Mouse (Mus musculus) midbrain, embryonic 11.5 days (tissue): Measurements from ENCODE around the gene Slamf9. TPM values are rescaled to one million over a fixed set of nuclear protein-coding genes. Genes with fewer than 3 reads are reported as not detected.

Experiments used
- ATAC-seq: fragments of 200-750 bp; cut with Nextera tagmentation; 2 replicates; pipeline ENCODE4 v1.8.0; 2017; ENCODE audit warnings: moderate TSS enrichment, moderate library complexity; ENCODE audit not compliant: low FRiP score
- DNase-seq: peaks from one replicate; pipeline ENCODE4 v3.0.0; 2015; ENCODE audit warnings: low spot score; ENCODE audit errors: missing footprints
- H3K27ac ChIP-seq: fragments of 300-500 bp; sonication (generic); 2 replicates; pipeline ENCODE4 v1.5.1; 2014; ENCODE audit warnings: low read depth, low read length
- H3K27me3 ChIP-seq: fragments of 300-500 bp; sonication (generic); 2 replicates; pipeline ENCODE4 v1.6.1; 2014; ENCODE audit warnings: mild to moderate bottlenecking, low read length, moderate library complexity, mixed read lengths; ENCODE audit not compliant: control insufficient read depth, insufficient read depth
- H3K36me3 ChIP-seq: fragments of 300-500 bp; sonication (generic); 2 replicates; pipeline ENCODE4 v1.6.1; 2014; ENCODE audit warnings: mild to moderate bottlenecking, low read length, moderate library complexity, mixed read lengths; ENCODE audit not compliant: control insufficient read depth, insufficient read depth
- H3K4me1 ChIP-seq: fragments of 300-500 bp; sonication (generic); 2 replicates; pipeline ENCODE4 v1.6.1; 2014; ENCODE audit warnings: low read length; ENCODE audit not compliant: control insufficient read depth, insufficient read depth
- H3K4me2 ChIP-seq: fragments of 300-500 bp; sonication (generic); 2 replicates; pipeline ENCODE4 v1.6.1; 2014; ENCODE audit warnings: mild to moderate bottlenecking, moderate library complexity
- H3K4me3 ChIP-seq: fragments of 300-500 bp; sonication (generic); 2 replicates; pipeline ENCODE4 v1.5.1; 2014; ENCODE audit warnings: low read depth, low read length
- H3K9ac ChIP-seq: fragments of 300-500 bp; sonication (generic); 2 replicates; pipeline ENCODE4 v1.6.1; 2014; ENCODE audit warnings: low read length
- H3K9me3 ChIP-seq: fragments of 300-500 bp; sonication (generic); 2 replicates; pipeline ENCODE4 v1.6.1; 2016; ENCODE audit warnings: low read length; ENCODE audit not compliant: control insufficient read depth
- WGBS: fragments of 180-500 bp; shearing (Covaris S2); extraction: QIAGEN DNeasy Blood & Tissue Kit; methylation state at CpG from one replicate; pipeline ENCODE4 v1.1.7; 2014; 5-methylcytosine and 5-hydroxymethylcytosine counted together
- polyA plus RNA-seq: library from polyadenylated mRNA; unstranded; fragments of >200 nt; fragmentation: Nextera tagmentation; extraction: Ambion mirVana; gene quantifications from 2 replicates; pipeline ENCODE4 v1.2.1, GENCODE M21; 2014

Gene Slamf9
- polyA plus RNA-seq, 1 experiment from 2014 or later, result 0.23 TPM

GRCm38 (mm10) chr1:172433851-172434165, 41.4 kb upstream of the Slamf9 start:
- Histone ChIP-seq H3K4me3 (no peak overlapping the region), H3K9ac (no peak overlapping the region), H3K27ac (no peak overlapping the region), H3K27me3 (no peaks in the 10 kb centered on the region; the same call in 1 of the 2 replicates), H3K4me2 (no peak overlapping the region), H3K4me1 (no peaks in the 10 kb centered on the region), H3K36me3 (no peaks in the 10 kb centered on the region), H3K9me3 (no peaks in the 10 kb centered on the region)
- DNase-seq (peak; percentile 21), ATAC-seq (no peak)
- WGBS, result 84% methylated on average over 4 of the region's 4 CpGs

DNA sequence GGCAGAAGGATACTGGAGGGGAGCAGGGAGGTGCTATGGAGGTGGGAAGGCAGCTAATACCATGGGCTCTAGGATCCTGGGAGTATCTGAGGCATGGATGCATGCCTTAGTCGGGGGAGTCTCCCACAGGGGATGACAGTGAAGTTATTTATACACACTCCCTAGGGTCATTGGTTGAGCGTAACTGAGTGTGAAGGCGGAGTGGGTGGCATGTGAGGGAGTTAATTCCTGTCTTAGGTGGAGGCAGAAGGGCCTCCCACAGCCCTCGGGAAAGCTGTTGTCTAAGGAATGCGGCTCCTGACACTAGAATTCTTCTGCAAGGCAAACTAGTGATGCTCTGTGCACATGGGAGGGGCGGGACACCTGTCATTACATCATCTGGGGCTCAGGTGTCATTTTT, 38.4 kb upstream of the Slamf9 start:
- Histone ChIP-seq H3K9ac (no peak overlapping the region), H3K36me3 (no peaks in the 10 kb centered on the region), H3K4me3 (no peak overlapping the region), H3K4me2 (no peak overlapping the region), H3K9me3 (no peaks in the 10 kb centered on the region), H3K4me1 (no peaks in the 10 kb centered on the region), H3K27me3 (no peaks in the 10 kb centered on the region), H3K27ac (no peak overlapping the region)
- 58% methylated on average over 6 of the region's 6 CpGs for WGBS
- ATAC-seq (no peak), DNase-seq (peak; percentile 33)

DNA sequence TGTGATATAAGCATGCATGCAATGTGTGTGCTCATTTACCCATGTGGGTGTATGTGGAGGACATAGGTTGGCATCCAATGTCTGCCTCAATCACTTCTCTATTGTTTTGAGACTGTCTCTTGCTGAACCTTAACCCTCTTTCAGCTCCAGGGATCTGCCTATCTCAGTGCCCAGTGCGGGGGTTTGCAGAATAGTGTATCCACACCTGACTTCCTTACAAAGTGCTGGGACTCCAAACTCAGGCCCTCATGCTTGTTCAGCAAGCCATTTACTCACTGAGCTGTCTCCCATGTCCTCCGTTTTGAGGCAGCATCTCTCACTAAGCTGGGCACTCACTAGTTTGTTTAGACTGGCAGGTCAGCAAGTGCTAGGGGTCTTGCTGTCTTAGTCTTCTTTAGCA, 36.5 kb upstream of the Slamf9 start:
- DNase-seq (peak; percentile 14), ATAC-seq (no peak)
- 75% methylated on average over 2 of the region's 2 CpGs for WGBS

DNA sequence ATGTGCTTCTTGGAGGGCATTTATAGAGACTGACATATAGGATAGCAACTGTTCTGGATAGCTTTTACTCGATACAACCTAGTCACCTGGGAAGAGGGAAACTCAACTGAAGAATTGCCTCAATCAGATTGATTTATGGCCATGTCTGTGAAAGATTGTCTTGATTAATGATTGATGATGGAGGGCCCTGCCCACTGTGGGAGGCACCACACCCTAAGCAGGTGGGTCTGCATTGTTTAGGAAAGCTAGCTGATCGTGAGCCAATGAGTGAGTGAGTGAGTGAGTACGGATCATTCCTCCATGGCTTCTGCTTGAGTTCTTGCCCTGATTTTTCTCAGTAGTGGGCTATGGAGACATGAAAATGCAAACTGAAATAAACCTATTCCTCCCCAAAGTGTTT, 34.6 kb upstream of the Slamf9 start:
- no peak overlapping the region for H3K4me3 ChIP-seq
- H3K36me3 ChIP-seq, result no peaks in the 10 kb centered on the region
- no peak for DNase-seq
- no peaks in the 10 kb centered on the region for H3K4me1 ChIP-seq
- 86% methylated on average over 3 of the region's 3 CpGs for WGBS
- no peak overlapping the region for H3K9ac ChIP-seq
- H3K27me3 ChIP-seq, result no peaks in the 10 kb centered on the region
- H3K9me3 ChIP-seq, result no peaks in the 10 kb centered on the region
- no peak overlapping the region for H3K27ac ChIP-seq
- H3K4me2 ChIP-seq, result no peak overlapping the region
- no peak for ATAC-seq

More for the DNA sequence above, 36.5 kb upstream of the Slamf9 start:
- H3K27ac ChIP-seq, result no peak overlapping the region
- H3K9me3 ChIP-seq, result no peaks in the 10 kb centered on the region
- H3K36me3 ChIP-seq, result no peaks in the 10 kb centered on the region
- no peak overlapping the region for H3K9ac ChIP-seq
- no peaks in the 10 kb centered on the region for H3K27me3 ChIP-seq
- H3K4me3 ChIP-seq, result no peak overlapping the region
- no peaks in the 10 kb centered on the region for H3K4me1 ChIP-seq
- H3K4me2 ChIP-seq, result no peak overlapping the region

DNA sequence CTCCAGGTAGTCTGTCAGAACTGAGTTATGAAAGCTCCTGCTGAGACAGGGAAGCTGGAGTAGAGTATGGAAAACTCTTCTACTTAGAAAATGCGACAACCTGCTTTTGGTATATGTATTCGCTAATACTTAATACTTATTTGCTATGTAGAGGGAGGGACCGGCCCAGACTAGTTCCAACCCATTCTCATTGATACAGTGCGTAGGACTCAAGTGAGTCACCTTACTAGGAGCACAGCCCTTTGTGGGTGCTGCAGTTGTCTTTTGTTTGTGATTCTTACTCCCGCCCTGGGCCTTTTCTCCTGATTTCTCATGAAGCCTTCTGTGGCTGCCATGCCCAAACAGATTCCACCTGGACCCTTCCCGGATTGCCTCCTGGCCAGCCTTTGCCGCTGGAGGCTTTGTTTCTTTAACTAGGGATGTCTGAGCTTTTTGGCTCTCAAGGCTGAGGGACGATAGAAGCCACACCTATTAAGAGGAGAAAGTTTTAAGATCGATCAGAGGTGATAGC, 33.2 kb upstream of the Slamf9 start:
- Histone ChIP-seq H3K4me2 (no peak overlapping the region), H3K36me3 (no peaks in the 10 kb centered on the region), H3K4me1 (no peaks in the 10 kb centered on the region), H3K4me3 (no peak overlapping the region), H3K27me3 (no peaks in the 10 kb centered on the region), H3K27ac (no peak overlapping the region), H3K9me3 (no peaks in the 10 kb centered on the region), H3K9ac (no peak overlapping the region)
- ATAC-seq (no peak), DNase-seq (no peak)
- 89% methylated on average over 9 of the region's 9 CpGs for WGBS

- Histone ChIP-seq H3K4me1 (no peaks in the 10 kb centered on the region), H3K27me3 (no peaks in the 10 kb centered on the region), H3K4me2 (no peak overlapping the region), H3K9me3 (no peaks in the 10 kb centered on the region), H3K36me3 (no peaks in the 10 kb centered on the region), H3K27ac (no peak overlapping the region), H3K4me3 (no peak overlapping the region), H3K9ac (no peak overlapping the region)
- DNase-seq, result no peak
- no peak for ATAC-seq
- WGBS, result 14% methylated on average over 2 of the region's 2 CpGs
Observed at GRCm38 (mm10) chr1:172450226-172450625, 24.9 kb upstream of the Slamf9 start.

DNA sequence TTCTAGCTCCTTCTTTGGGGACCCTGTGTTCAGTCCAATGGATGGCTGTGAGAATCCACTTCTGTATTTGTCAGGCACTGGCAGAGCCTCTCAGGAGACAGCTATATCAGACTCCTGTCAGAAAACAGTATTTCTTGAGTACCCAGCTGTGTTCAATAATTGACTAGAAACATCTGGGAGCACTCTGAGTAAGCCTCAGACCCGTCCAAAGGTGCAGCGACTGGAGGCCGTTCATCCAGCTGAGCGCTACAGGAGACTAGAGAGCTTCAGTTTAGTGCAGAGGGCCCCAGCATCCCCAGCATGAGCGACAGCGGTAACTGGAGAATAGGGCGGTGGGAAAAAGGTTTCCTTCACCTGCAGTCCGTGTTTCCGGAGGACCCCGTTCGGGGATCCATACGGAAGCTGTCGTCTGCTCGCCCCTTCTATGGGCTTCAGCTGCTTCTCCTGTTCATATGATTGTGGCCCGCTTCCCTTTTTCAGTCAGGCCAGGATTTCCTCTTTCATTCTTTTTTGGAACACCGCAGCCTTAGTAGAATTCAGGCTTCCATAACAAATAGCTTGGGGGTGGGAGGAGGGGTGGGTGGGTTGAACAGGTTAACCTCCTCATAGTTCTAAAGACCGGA, 24.2 kb upstream of the Slamf9 start:
- Histone ChIP-seq H3K9me3 (no peaks in the 10 kb centered on the region), H3K27me3 (no peaks in the 10 kb centered on the region), H3K9ac (no peak overlapping the region), H3K4me2 (no peak overlapping the region), H3K4me3 (no peak overlapping the region), H3K27ac (no peak overlapping the region), H3K4me1 (no peaks in the 10 kb centered on the region), H3K36me3 (no peaks in the 10 kb centered on the region)
- WGBS, result 40% methylated on average over 17 of the region's 17 CpGs
- ATAC-seq, result no peak
- no peak for DNase-seq

- 78% methylated on average over 2 of the region's 2 CpGs for WGBS
- no peak overlapping the region for H3K9ac ChIP-seq
- no peaks in the 10 kb centered on the region for H3K27me3 ChIP-seq
- H3K9me3 ChIP-seq, result no peaks in the 10 kb centered on the region
- H3K4me1 ChIP-seq, result no peaks in the 10 kb centered on the region
- peak; percentile 35 for DNase-seq
- ATAC-seq, result no peak
- no peak overlapping the region for H3K4me2 ChIP-seq
- no peaks in the 10 kb centered on the region for H3K36me3 ChIP-seq
- H3K4me3 ChIP-seq, result no peak overlapping the region
- no peak overlapping the region for H3K27ac ChIP-seq
Observed at GRCm38 (mm10) chr1:172452911-172453310, 22.2 kb upstream of the Slamf9 start.

GRCm38 (mm10) chr1:172453810-172454209, 21.3 kb upstream of the Slamf9 start:
- H3K4me2 ChIP-seq, result no peak overlapping the region
- H3K27me3 ChIP-seq, result no peaks in the 10 kb centered on the region
- H3K4me3 ChIP-seq, result no peak overlapping the region
- no peaks in the 10 kb centered on the region for H3K9me3 ChIP-seq
- DNase-seq, result peak; percentile 62
- H3K4me1 ChIP-seq, result no peaks in the 10 kb centered on the region
- H3K36me3 ChIP-seq, result no peaks in the 10 kb centered on the region
- ATAC-seq, result no peak
- H3K9ac ChIP-seq, result no peak overlapping the region
- no peak overlapping the region for H3K27ac ChIP-seq
- WGBS, result 96% methylated on average over 2 of the region's 2 CpGs
